Comparison of ENCODE assay signal across 17 mouse cellular contexts in the genomic region with DNA sequence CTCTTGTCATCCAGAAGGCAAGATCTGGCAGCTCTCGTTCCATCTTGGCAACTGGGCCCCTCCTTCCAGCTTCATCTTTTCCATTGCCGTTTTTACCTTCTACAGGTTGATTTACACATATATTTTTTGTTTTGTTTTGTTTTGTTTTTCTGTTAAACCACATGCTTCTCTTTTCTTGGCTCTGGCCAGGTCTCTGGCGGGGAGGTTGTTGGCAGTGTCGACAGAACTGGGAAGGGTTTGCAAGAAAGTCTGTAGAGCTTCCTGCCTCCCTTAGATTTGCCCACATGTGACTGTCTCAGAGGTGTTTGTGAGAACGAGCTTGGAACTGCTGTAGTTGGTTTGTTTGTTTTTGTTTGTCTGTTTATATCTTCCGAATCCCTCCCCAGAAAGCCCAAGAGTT. TPM values are rescaled to one million over a fixed set of nuclear protein-coding genes. Genes with fewer than 3 reads are reported as not detected.
A peak's percentile ranks its signal among the peaks of the same experiment; 100 is the strongest.
DNase-seq lines count a peak whose midpoint lies in the region; ATAC-seq lines count a peak whose summit lies in the region.
"Had no signal": no experiment of that assay in that cellular context is flagged by ENCODE, and none has a peak within 500 bp of the region (broad histone marks: within the 10 kb centered on the region; RNA-seq: fewer than 3 reads in every experiment).

No protein-coding gene starts in this region.

- ATAC-seq in midbrain, embryonic 11.5 days (ENCODE audit: low FRiP score), result no peak
- ATAC-seq in midbrain, embryonic 15.5 days (replicated peaks), result no peak
- ATAC-seq in hindbrain, embryonic 14.5 days (ENCODE audit: low FRiP score), result no peak
- ATAC-seq: forebrain, embryonic 13.5 days; forebrain, embryonic 15.5 days; forebrain, postnatal 0 days had no signal

- no peaks in the 10 kb centered on the region for H3K27me3 ChIP-seq in midbrain, embryonic 11.5 days (ENCODE audit: control insufficient read depth, insufficient read depth, low read length)
- H3K27me3 ChIP-seq in midbrain, embryonic 15.5 days (replicated peaks), result no peaks in the 10 kb centered on the region
- no peaks in the 10 kb centered on the region for H3K27me3 ChIP-seq in hindbrain, embryonic 14.5 days (ENCODE audit: control insufficient read depth, insufficient read depth, low read length)
- H3K27me3 ChIP-seq: embryonic facial prominence, embryonic 12.5 days; forebrain, embryonic 13.5 days; forebrain, embryonic 15.5 days had no signal

- no peak overlapping the region for H3K9ac ChIP-seq in midbrain, embryonic 11.5 days (ENCODE audit: low read length)
- no peak overlapping the region for H3K9ac ChIP-seq in midbrain, embryonic 15.5 days
- no peak overlapping the region for H3K9ac ChIP-seq in hindbrain, embryonic 14.5 days
- H3K9ac ChIP-seq: embryonic facial prominence, embryonic 12.5 days; forebrain, embryonic 13.5 days; forebrain, embryonic 15.5 days; forebrain, postnatal 0 days had no signal

- WGBS in midbrain, embryonic 11.5 days, result 92% methylated on average over 6 of the region's 6 CpGs
- 94% methylated on average over 6 of the region's 6 CpGs for WGBS in midbrain, embryonic 15.5 days
- WGBS in hindbrain, embryonic 14.5 days, result 96% methylated on average over 6 of the region's 6 CpGs

- H3K4me1 ChIP-seq in midbrain, embryonic 11.5 days (ENCODE audit: control insufficient read depth, insufficient read depth, low read length), result no peaks in the 10 kb centered on the region
- no peaks in the 10 kb centered on the region for H3K4me1 ChIP-seq in midbrain, embryonic 15.5 days
- H3K4me1 ChIP-seq in hindbrain, embryonic 14.5 days (replicated peaks; ENCODE audit: control insufficient read depth, insufficient read depth, low read length), result no peaks in the 10 kb centered on the region
- H3K4me1 ChIP-seq: embryonic facial prominence, embryonic 10.5 days; embryonic facial prominence, embryonic 12.5 days; forebrain, embryonic 13.5 days had no signal

- H3K27ac ChIP-seq in midbrain, embryonic 11.5 days (ENCODE audit: low read depth, low read length), result no peak overlapping the region
- no peak overlapping the region for H3K27ac ChIP-seq in midbrain, embryonic 15.5 days
- no peak overlapping the region for H3K27ac ChIP-seq in hindbrain, embryonic 14.5 days
- H3K27ac ChIP-seq: embryonic facial prominence, embryonic 10.5 days; embryonic facial prominence, embryonic 12.5 days; forebrain, embryonic 13.5 days; forebrain, embryonic 15.5 days had no signal

- H3K4me3 ChIP-seq in midbrain, embryonic 11.5 days (ENCODE audit: low read depth, low read length), result no peak overlapping the region
- no peak overlapping the region for H3K4me3 ChIP-seq in midbrain, embryonic 15.5 days
- H3K4me3 ChIP-seq in hindbrain, embryonic 14.5 days (replicated peaks; ENCODE audit: low read length), result no peak overlapping the region
- H3K4me3 ChIP-seq: embryonic facial prominence, embryonic 10.5 days; embryonic facial prominence, embryonic 12.5 days; forebrain, embryonic 13.5 days; forebrain, embryonic 15.5 days had no signal

- H3K4me2 ChIP-seq in midbrain, embryonic 11.5 days, result no peak overlapping the region
- H3K4me2 ChIP-seq in midbrain, embryonic 15.5 days, result no peak overlapping the region
- no peak overlapping the region for H3K4me2 ChIP-seq in hindbrain, embryonic 14.5 days (replicated peaks)
- H3K4me2 ChIP-seq: embryonic facial prominence, embryonic 12.5 days; forebrain, embryonic 13.5 days; forebrain, embryonic 15.5 days had no signal

- H3K36me3 ChIP-seq in midbrain, embryonic 11.5 days (ENCODE audit: control insufficient read depth, insufficient read depth, low read length), result peaks cover 9% of the 10 kb centered on the region
- H3K36me3 ChIP-seq in midbrain, embryonic 15.5 days (replicated peaks), result peaks cover 57% of the 10 kb centered on the region
- H3K36me3 ChIP-seq in hindbrain, embryonic 14.5 days (replicated peaks; ENCODE audit: control insufficient read depth, insufficient read depth), result peaks cover 88% of the 10 kb centered on the region

- no peaks in the 10 kb centered on the region for H3K9me3 ChIP-seq in midbrain, embryonic 11.5 days (ENCODE audit: control insufficient read depth, low read length)
- H3K9me3 ChIP-seq in midbrain, embryonic 15.5 days, result no peaks in the 10 kb centered on the region
- no peaks in the 10 kb centered on the region for H3K9me3 ChIP-seq in hindbrain, embryonic 14.5 days (ENCODE audit: control insufficient read depth, low read length)
- H3K9me3 ChIP-seq: embryonic facial prominence, embryonic 10.5 days; embryonic facial prominence, embryonic 12.5 days; forebrain, embryonic 13.5 days; forebrain, embryonic 15.5 days had no signal

- peak; percentile 81 for DNase-seq in heart, adult 11 months
- DNase-seq in heart, adult 9 months (ENCODE audit: low spot score in 2 of 2), result no peak
- DNase-seq in midbrain, embryonic 11.5 days (ENCODE audit: low spot score, missing footprints), result peak; percentile 57
- DNase-seq in hindbrain, embryonic 14.5 days (ENCODE audit: low spot score), result no peak
- DNase-seq: adrenal gland, adult 8-10 months; adrenal gland, postnatal 14 days; adrenal gland, postnatal 36 days; cerebellum, adult 11-12 months; cerebellum, adult 8-10 months; cerebellum, adult 9-11 months; cerebellum, postnatal 25 days; forebrain, postnatal 0 days had no signal

RNA-seq across cellular contexts. Expression of gene Ipo9, which starts 10.7 kb away (rescaled TPM):
- polyA plus RNA-seq in midbrain, embryonic 11.5 days (2014; fragmentation: Nextera tagmentation; extraction: Ambion mirVana), result 167 and 188 TPM in 2 replicates
- 119 and 121 TPM in 2 replicates for polyA plus RNA-seq in midbrain, embryonic 15.5 days (2015; fragmentation: Nextera tagmentation; extraction: Ambion mirVana)
- polyA plus RNA-seq in hindbrain, embryonic 14.5 days (2014; fragmentation: Nextera tagmentation; extraction: Ambion mirVana), result 115 and 118 TPM in 2 replicates

Comparison
In these comparisons a context has a peak if more than half of its experiments do, and no peak if none do; other contexts are left out.
1. DNase-seq: peak in heart, adult 11 months (single experiment) and midbrain, embryonic 11.5 days (single experiment); none in heart, adult 9 months (0 of 2) and hindbrain, embryonic 14.5 days (single experiment).